Mouse (Mus musculus): ENCODE measurements around the gene Ccdc9. TPM values are rescaled to one million over a fixed set of nuclear protein-coding genes. Genes with fewer than 3 reads are reported as not detected.

Ccdc9 gene
- polyA plus RNA-seq, 1 experiment from 2014 or later = 15.2 TPM

DNA sequence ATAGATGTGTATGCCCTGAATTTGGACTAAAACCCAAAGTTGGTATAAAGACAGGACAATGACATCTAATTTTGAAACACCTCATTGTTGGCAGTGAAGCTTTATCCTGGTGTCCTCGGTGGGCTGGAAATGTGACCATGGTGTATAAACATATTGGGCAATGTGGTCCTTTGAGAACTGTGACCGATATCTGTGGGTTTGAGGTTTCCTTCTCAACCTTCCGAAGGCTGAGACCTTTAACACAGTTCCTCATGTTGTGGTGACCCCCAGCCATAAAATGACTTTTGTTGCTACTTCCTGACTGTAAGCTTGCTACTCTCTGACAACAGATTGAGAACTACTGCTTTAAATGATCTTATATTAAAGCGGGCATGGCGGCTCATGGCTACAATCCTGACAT, 35.9 kb downstream of the Ccdc9 start:
- H3K27me3 ChIP-seq (ENCODE audit: control insufficient read depth, insufficient read depth, low read length) = no peaks in the 10 kb centered on the region
- 71% methylated on average over 5 of the region's 5 CpGs for WGBS
- no peak for ATAC-seq (replicated peaks; ENCODE audit: extremely low read depth, insufficient read depth, low FRiP score)
- no peak overlapping the region for H3K9ac ChIP-seq (ENCODE audit: low read length)
- H3K9me3 ChIP-seq (replicated peaks; ENCODE audit: control insufficient read depth, low read length) = no peaks in the 10 kb centered on the region
- H3K4me2 ChIP-seq (ENCODE audit: low read depth, low read length) = no peak overlapping the region
- H3K4me1 ChIP-seq (ENCODE audit: control insufficient read depth, insufficient read depth, low read length) = no peaks in the 10 kb centered on the region
- H3K27ac ChIP-seq (ENCODE audit: low read length) = no peak overlapping the region
- no peaks in the 10 kb centered on the region for H3K36me3 ChIP-seq (ENCODE audit: control insufficient read depth, insufficient read depth)
- no peak overlapping the region for H3K4me3 ChIP-seq (ENCODE audit: low read length)

DNA sequence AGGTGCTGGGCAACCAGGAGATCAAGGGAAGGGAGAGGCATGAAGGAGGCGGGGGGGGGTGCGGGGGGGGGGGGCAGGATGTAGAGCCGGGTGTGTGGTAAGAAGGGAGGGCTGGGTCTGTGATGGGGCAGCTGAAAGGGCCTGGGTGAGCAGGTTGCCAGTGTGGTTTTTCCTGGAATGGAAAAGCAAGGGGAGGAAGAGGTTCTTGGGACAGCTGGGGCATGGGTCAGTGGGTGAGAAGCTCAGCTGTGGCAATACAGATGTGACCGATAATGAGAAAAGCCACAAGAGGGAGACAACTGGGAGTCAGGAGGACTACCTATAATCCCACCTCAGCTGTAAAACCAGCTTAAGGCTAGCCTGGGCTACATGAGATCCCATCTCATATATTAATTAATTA, 40.6 kb downstream of the Ccdc9 start:
- 32% methylated on average over 1 of the region's 4 CpGs for WGBS
- Histone ChIP-seq H3K9ac (ENCODE audit: low read length) (no peak overlapping the region), H3K27me3 (ENCODE audit: control insufficient read depth, insufficient read depth, low read length) (no peaks in the 10 kb centered on the region), H3K4me1 (ENCODE audit: control insufficient read depth, insufficient read depth, low read length) (no peaks in the 10 kb centered on the region), H3K27ac (ENCODE audit: low read length) (no peak overlapping the region), H3K9me3 (replicated peaks; ENCODE audit: control insufficient read depth, low read length) (no peaks in the 10 kb centered on the region), H3K36me3 (ENCODE audit: control insufficient read depth, insufficient read depth) (no peaks in the 10 kb centered on the region), H3K4me2 (ENCODE audit: low read depth, low read length) (no peak overlapping the region), H3K4me3 (ENCODE audit: low read length) (no peak overlapping the region)
- ATAC-seq (replicated peaks; ENCODE audit: extremely low read depth, insufficient read depth, low FRiP score) = no peak

DNA sequence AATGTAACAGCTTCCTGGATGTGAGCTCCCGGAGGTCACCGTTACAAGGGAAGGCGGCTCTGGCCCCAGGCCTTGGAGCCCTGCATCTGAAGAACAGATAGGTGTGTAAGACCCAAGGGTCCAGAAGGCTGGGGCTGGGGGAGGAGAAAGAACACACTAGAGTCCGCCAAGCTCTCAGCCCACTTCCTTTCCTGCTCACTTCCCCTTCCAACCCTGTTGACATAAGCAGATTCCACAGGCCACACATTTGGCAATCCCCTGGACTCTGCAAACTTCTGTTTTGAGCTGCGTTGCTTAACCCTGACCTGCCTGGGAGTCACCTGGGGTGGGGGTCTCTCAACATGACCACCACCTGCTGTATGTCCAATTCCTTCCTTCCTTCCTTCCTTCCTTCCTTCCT, 42.5 kb downstream of the Ccdc9 start, which contains the start of gene C5ar2:
C5ar2 (minus strand) TSS at position 88 of the 400 bp plus-strand sequence.
- Histone ChIP-seq H3K4me3 (ENCODE audit: low read length) (no peak within 1 kb of the TSS), H3K4me2 (ENCODE audit: low read depth, low read length) (no peak within 1 kb of the TSS), H3K9me3 (replicated peaks; ENCODE audit: control insufficient read depth, low read length) (no peaks in the 10 kb centered on the region), H3K4me1 (ENCODE audit: control insufficient read depth, insufficient read depth, low read length) (no peaks in the 10 kb centered on the region), H3K36me3 (ENCODE audit: control insufficient read depth, insufficient read depth) (no peaks in the 10 kb centered on the region), H3K9ac (ENCODE audit: low read length) (no peak within 1 kb of the TSS), H3K27me3 (ENCODE audit: control insufficient read depth, insufficient read depth, low read length) (no peaks in the 10 kb centered on the region), H3K27ac (ENCODE audit: low read length) (0 out of 2 replicates have a peak within 1 kb of the TSS, but pooled peaks have one; percentile 16)
- ATAC-seq (replicated peaks; ENCODE audit: extremely low read depth, insufficient read depth, low FRiP score) = no peak
- WGBS = 46% methylated on average over 5 of the region's 5 CpGs

DNA sequence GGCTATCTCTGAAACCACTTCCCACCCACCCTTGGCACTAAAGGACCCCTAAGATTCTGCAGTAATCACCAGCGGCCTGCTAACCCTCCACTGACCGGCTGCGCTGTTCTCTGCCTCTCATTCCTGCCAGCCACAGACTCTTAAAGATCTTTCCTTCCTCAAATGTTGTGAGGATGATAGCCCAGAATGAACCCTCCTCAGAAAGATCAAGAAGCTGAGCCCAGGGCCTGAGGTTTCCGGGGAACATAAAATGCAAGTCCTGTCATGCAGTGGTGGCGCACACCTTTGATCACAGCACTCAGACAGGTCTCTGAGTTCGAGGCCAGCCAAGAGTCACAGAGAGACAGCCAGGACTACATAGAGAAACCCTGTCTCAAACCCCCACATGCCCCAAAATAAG, 44.4 kb downstream of the Ccdc9 start:
- Histone ChIP-seq H3K4me1 (ENCODE audit: control insufficient read depth, insufficient read depth, low read length) (no peaks in the 10 kb centered on the region), H3K27ac (ENCODE audit: low read length) (no peak overlapping the region), H3K4me2 (ENCODE audit: low read depth, low read length) (no peak overlapping the region), H3K9ac (ENCODE audit: low read length) (no peak overlapping the region), H3K4me3 (ENCODE audit: low read length) (no peak overlapping the region), H3K9me3 (replicated peaks; ENCODE audit: control insufficient read depth, low read length) (no peaks in the 10 kb centered on the region), H3K36me3 (ENCODE audit: control insufficient read depth, insufficient read depth) (no peaks in the 10 kb centered on the region), H3K27me3 (ENCODE audit: control insufficient read depth, insufficient read depth, low read length) (no peaks in the 10 kb centered on the region)
- ATAC-seq (replicated peaks; ENCODE audit: extremely low read depth, insufficient read depth, low FRiP score) = no peak
- WGBS = 76% methylated on average over 6 of the region's 6 CpGs

DNA sequence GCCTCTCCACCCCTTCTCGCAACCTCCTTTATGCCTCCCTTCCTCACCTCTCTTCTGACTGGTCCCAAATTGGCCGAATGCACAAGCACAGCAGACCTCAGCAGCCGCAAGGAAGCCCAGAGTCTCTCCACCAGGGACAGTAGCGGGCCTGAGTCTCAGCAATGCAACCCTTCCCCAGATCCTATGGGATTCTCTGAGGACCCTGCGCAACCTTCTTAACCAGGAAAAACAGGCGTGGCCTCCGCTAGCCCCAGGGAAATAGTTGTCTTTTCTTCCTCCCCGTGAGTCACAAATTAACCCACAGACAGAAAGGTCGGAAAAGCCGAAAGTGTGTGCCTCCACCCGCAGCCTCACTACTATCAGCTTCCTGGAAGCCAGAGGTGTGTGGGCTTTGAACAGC, 44.8 kb downstream of the Ccdc9 start:
- Histone ChIP-seq H3K4me2 (ENCODE audit: low read depth, low read length) (no peak overlapping the region), H3K9ac (ENCODE audit: low read length) (no peak overlapping the region), H3K36me3 (ENCODE audit: control insufficient read depth, insufficient read depth) (no peaks in the 10 kb centered on the region), H3K4me1 (ENCODE audit: control insufficient read depth, insufficient read depth, low read length) (no peaks in the 10 kb centered on the region), H3K27me3 (ENCODE audit: control insufficient read depth, insufficient read depth, low read length) (no peaks in the 10 kb centered on the region), H3K9me3 (replicated peaks; ENCODE audit: control insufficient read depth, low read length) (no peaks in the 10 kb centered on the region), H3K27ac (ENCODE audit: low read length) (no peak overlapping the region), H3K4me3 (ENCODE audit: low read length) (no peak overlapping the region)
- WGBS = 48% methylated on average over 11 of the region's 11 CpGs
- ATAC-seq (replicated peaks; ENCODE audit: extremely low read depth, insufficient read depth, low FRiP score) = no peak

DNA sequence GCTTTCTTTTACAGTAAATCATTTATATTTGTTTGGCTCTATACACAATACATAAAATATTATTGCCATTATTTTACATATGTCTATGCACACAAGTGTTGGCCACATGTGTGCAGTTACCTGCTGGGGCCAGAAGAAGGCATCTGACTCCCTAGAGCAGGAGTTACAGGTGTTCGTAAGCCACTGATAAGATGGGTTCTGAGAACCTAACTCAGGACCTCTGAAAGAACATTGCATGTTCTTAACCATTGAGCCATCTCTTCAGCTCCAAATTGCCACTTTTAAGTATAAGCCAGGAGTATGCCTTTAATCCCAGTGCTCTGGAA, 45.7 kb downstream of the Ccdc9 start:
- Histone ChIP-seq H3K4me2 (ENCODE audit: low read depth, low read length) (no peak overlapping the region), H3K4me1 (ENCODE audit: control insufficient read depth, insufficient read depth, low read length) (no peaks in the 10 kb centered on the region), H3K9me3 (replicated peaks; ENCODE audit: control insufficient read depth, low read length) (no peaks in the 10 kb centered on the region), H3K4me3 (ENCODE audit: low read length) (no peak overlapping the region), H3K9ac (ENCODE audit: low read length) (no peak overlapping the region), H3K36me3 (ENCODE audit: control insufficient read depth, insufficient read depth) (no peaks in the 10 kb centered on the region), H3K27ac (ENCODE audit: low read length) (no peak overlapping the region), H3K27me3 (ENCODE audit: control insufficient read depth, insufficient read depth, low read length) (no peaks in the 10 kb centered on the region)
- WGBS = 98% methylated on average over 1 of the region's 1 CpGs
- ATAC-seq (replicated peaks; ENCODE audit: extremely low read depth, insufficient read depth, low FRiP score) = no peak

DNA sequence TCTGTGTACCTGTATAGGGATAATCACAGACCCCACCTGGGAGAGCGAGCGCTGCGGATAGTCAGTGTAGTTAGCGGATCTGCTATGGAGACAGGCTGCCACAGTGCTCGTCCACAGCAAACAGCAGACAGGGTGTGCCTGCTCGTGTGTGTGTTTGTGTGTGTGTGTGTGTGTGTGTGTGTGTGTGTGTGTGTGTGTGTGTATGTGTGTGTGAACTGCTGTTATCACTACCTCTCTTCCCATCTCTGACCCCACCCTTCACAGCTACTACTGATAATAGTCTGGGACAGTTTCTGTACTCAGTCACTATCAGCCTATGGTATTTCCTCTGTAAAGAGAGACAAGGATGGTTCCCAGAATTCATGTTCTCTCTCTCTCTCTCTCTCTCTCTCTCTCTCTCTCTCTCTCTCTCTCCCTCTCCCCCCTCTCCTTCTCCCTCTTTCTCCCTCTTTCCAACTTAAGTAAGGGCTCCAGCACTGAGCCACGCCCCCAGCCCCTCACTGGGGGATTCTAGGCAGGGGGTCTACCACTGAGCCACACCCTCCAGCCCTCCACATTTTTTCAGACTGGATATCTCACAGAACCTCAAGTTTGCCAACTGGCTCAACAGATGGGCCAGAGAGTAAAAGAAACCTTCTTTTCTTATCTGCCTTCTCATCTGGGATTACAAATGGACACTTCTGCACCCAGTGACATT, 46.2 kb downstream of the Ccdc9 start:
- 62% methylated on average over 7 of the region's 7 CpGs for WGBS
- Histone ChIP-seq H3K9me3 (replicated peaks; ENCODE audit: control insufficient read depth, low read length) (no peaks in the 10 kb centered on the region), H3K9ac (ENCODE audit: low read length) (no peak overlapping the region), H3K4me2 (ENCODE audit: low read depth, low read length) (no peak overlapping the region), H3K27me3 (ENCODE audit: control insufficient read depth, insufficient read depth, low read length) (no peaks in the 10 kb centered on the region), H3K27ac (ENCODE audit: low read length) (peak overlapping the region; percentile 49), H3K4me3 (ENCODE audit: low read length) (no peak overlapping the region), H3K36me3 (ENCODE audit: control insufficient read depth, insufficient read depth) (no peaks in the 10 kb centered on the region), H3K4me1 (ENCODE audit: control insufficient read depth, insufficient read depth, low read length) (no peaks in the 10 kb centered on the region)
- no peak for ATAC-seq (replicated peaks; ENCODE audit: extremely low read depth, insufficient read depth, low FRiP score)

DNA sequence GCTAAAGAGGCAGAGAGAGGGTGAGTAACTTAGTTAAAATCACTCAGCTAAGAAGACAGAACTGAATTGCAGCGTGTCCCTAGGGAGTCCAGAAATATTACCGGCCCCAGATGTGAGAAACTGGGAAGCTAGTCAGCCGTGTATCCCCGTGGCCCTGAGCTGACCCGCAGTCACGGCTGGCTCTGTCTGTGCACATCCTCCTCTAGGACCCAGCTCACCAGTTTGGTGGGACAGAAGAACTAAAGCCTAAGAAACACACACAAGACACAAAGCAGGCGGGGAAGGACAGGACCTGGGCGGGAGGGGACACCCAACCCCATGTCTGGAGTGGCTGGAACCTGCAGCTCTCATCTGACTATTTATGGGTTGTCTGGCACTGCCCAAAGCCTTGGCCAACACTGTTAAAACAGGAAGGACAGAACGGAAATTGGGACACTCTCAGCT, 47.0 kb downstream of the Ccdc9 start:
- H3K27me3 ChIP-seq (ENCODE audit: control insufficient read depth, insufficient read depth, low read length) = no peaks in the 10 kb centered on the region
- H3K36me3 ChIP-seq (ENCODE audit: control insufficient read depth, insufficient read depth) = no peaks in the 10 kb centered on the region
- H3K27ac ChIP-seq (ENCODE audit: low read length) = peak overlapping the region; percentile 49
- H3K4me1 ChIP-seq (ENCODE audit: control insufficient read depth, insufficient read depth, low read length) = no peaks in the 10 kb centered on the region
- no peak overlapping the region; the same call in 1 of the 2 replicates for H3K9ac ChIP-seq (ENCODE audit: low read length)
- no peak overlapping the region for H3K4me2 ChIP-seq (ENCODE audit: low read depth, low read length)
- H3K4me3 ChIP-seq (ENCODE audit: low read length) = no peak overlapping the region
- 54% methylated on average over 9 of the region's 9 CpGs for WGBS
- ATAC-seq (replicated peaks; ENCODE audit: extremely low read depth, insufficient read depth, low FRiP score) = 0 out of 2 replicates have a peak, but pooled peaks have one; percentile 16
- H3K9me3 ChIP-seq (replicated peaks; ENCODE audit: control insufficient read depth, low read length) = no peaks in the 10 kb centered on the region

DNA sequence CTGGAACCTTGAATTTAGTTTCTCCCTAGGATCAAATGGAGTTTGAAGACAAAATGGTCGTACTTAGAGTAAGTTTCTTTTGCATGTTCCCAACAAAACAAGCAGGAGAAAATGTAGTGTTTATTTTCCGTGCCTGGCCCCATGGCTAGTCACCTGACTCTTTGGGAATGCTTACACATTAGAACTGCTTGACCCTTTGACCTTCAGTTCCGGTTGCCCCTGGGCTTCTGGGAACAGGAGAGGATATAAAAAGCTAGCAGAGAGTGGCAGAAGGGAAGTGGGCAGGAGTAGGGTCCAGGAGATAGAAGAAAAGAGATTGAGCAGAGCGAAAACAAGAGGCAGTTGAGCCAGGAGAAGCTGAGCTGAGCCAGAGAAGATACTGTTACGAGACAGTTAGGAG, 56.7 kb downstream of the Ccdc9 start:
- peak overlapping the region; percentile 44 for H3K27ac ChIP-seq (ENCODE audit: low read length)

More for the DNA sequence above, 56.7 kb downstream of the Ccdc9 start:
- no peaks in the 10 kb centered on the region for H3K36me3 ChIP-seq (ENCODE audit: control insufficient read depth, insufficient read depth)
- H3K27me3 ChIP-seq (ENCODE audit: control insufficient read depth, insufficient read depth, low read length) = peaks cover 5% of the 10 kb centered on the region; the same call in 1 of the 2 replicates
- H3K9me3 ChIP-seq (replicated peaks; ENCODE audit: control insufficient read depth, low read length) = peaks cover 10% of the 10 kb centered on the region; the same call in 1 of the 2 replicates
- H3K4me1 ChIP-seq (ENCODE audit: control insufficient read depth, insufficient read depth, low read length) = peaks cover 4% of the 10 kb centered on the region
- 38% methylated on average over 5 of the region's 5 CpGs for WGBS
- no peak overlapping the region for H3K4me3 ChIP-seq (ENCODE audit: low read length)
- no peak overlapping the region for H3K4me2 ChIP-seq (ENCODE audit: low read depth, low read length)
- H3K9ac ChIP-seq (ENCODE audit: low read length) = no peak overlapping the region
- no peak for ATAC-seq (replicated peaks; ENCODE audit: extremely low read depth, insufficient read depth, low FRiP score)
